Mouse (Mus musculus): Measurements from ENCODE around the gene Olfr599. TPM values are rescaled to one million over a fixed set of nuclear protein-coding genes. Genes with fewer than 3 reads are reported as not detected.
"Not testable (repeated sequence)": the region's sequence is repeated elsewhere in the genome, so short reads cannot be mapped to it uniquely, and the experiment has no call there.

The Olfr599 gene
- polyA plus RNA-seq (2012; rRNA removed): not detected in 2 replicates

- 86% methylated on average over 1 of the region's 1 CpGs for WGBS
- H3K27me3 ChIP-seq (ENCODE audit: control insufficient read depth, insufficient read depth, low read length): no peaks in the 10 kb centered on the region
- TF ChIP-seq CTCF (IDR thresholded peaks at IDR 0.05; ENCODE audit: extremely low read depth, insufficient read length, insufficient replicate concordance, low read depth, low read length) (no peak), POLR2A (IDR thresholded peaks at IDR 0.05; ENCODE audit: low read depth, low read length) (no peak)
Observed at GRCm38 (mm10) chr7:103335617-103336016, at the start of gene Olfr599. TSS of gene Olfr599 (plus strand) at chr7:103335917.

DNA sequence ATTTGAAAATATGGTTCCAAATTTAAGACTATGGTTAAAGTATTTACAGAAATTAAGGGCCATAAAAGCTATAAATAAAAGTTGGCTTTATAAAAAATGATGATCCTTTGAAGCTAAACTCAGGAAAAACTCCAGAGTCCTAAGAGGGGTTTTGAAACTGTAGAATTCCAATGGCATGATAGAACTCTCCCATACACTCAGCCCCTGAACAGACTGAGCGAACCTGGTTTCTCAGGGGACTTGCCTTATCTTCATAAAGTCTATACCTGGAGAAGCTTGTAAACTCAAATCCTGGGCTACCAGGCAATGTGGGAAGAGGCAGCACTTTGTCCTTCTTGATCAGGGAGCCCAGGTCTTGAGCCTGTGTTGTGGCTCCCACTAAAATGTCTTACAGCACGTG, 30.4 kb upstream of the Olfr599 start, which contains the start of gene Olfr596:
TSS of gene Olfr596 (plus strand) at position 301 of the 400 bp plus-strand sequence.
- 88% methylated on average over 2 of the region's 2 CpGs for WGBS
- not testable (repeated sequence) for H3K4me3 ChIP-seq (ENCODE audit: low read depth, low read length); H3K4me1 ChIP-seq (ENCODE audit: control insufficient read depth, insufficient read depth, insufficient read length, low read length); H3K27me3 ChIP-seq (ENCODE audit: control insufficient read depth, insufficient read depth, low read length); H3K36me3 ChIP-seq (ENCODE audit: control insufficient read depth, insufficient read depth, low read length); H3K27ac ChIP-seq (ENCODE audit: insufficient read depth, low read depth, low read length)

More at GRCm38 (mm10) chr7:103335617-103336016, at the start of gene Olfr599:
- Histone ChIP-seq H3K27ac (ENCODE audit: insufficient read depth, low read depth, low read length) (no peak within 1 kb of the TSS), H3K36me3 (ENCODE audit: control insufficient read depth, insufficient read depth, low read length) (no peaks in the 10 kb centered on the region), H3K4me1 (ENCODE audit: control insufficient read depth, insufficient read depth, insufficient read length, low read length) (no peaks in the 10 kb centered on the region), H3K4me3 (ENCODE audit: low read depth, low read length) (no peak within 1 kb of the TSS)

GRCm38 (mm10) chr7:103316015-103316414, 19.7 kb upstream of the Olfr599 start, which contains the start of gene Olfr597:
TSS of gene Olfr597 (plus strand) at chr7:103316315.
- H3K27ac ChIP-seq (ENCODE audit: insufficient read depth, low read depth, low read length); H3K27me3 ChIP-seq (ENCODE audit: control insufficient read depth, insufficient read depth, low read length); H3K4me1 ChIP-seq (ENCODE audit: control insufficient read depth, insufficient read depth, insufficient read length, low read length); H3K4me3 ChIP-seq (ENCODE audit: low read depth, low read length); H3K36me3 ChIP-seq (ENCODE audit: control insufficient read depth, insufficient read depth, low read length): not testable (repeated sequence)
- 78% methylated on average over 2 of the region's 2 CpGs for WGBS

- Histone ChIP-seq H3K4me3 (ENCODE audit: low read depth, low read length) (no peak within 1 kb of the TSS), H3K27ac (ENCODE audit: insufficient read depth, low read depth, low read length) (no peak within 1 kb of the TSS), H3K4me1 (ENCODE audit: control insufficient read depth, insufficient read depth, insufficient read length, low read length) (no peaks in the 10 kb centered on the region), H3K27me3 (ENCODE audit: control insufficient read depth, insufficient read depth, low read length) (no peaks in the 10 kb centered on the region), H3K36me3 (ENCODE audit: control insufficient read depth, insufficient read depth, low read length) (no peaks in the 10 kb centered on the region)
- TF ChIP-seq CTCF (IDR thresholded peaks at IDR 0.05; ENCODE audit: extremely low read depth, insufficient read length, insufficient replicate concordance, low read depth, low read length): no peak
- TF ChIP-seq POLR2A (IDR thresholded peaks at IDR 0.05; ENCODE audit: low read depth, low read length): no peak
Observed at GRCm38 (mm10) chr7:103323268-103323667, 12.4 kb upstream of the Olfr599 start, which contains the start of gene Olfr598. TSS of gene Olfr598 (plus strand) at chr7:103323568.

DNA sequence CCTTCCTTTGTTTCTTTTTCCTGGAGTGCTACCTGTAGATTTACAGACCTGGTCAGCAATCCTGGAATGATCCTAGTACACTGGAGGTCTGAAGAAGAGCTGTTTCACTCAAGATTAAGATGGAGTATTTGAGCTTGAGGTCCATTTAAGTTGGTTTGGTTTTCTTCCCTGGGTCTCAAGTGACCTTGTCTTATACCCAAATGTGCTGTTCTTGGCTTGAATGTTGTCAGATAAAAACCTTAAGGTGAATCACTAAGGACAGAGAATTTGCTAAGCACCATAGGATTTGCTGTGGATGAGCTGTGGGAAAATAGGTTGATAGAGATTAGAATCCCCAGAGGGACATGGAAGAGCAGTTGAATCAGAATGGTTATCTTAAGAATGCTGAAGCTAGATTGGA, 13.9 kb downstream of the Olfr599 start, which contains the start of gene Olfr600:
TSS of gene Olfr600 (minus strand) at position 101 of the 400 bp plus-strand sequence.
- TF ChIP-seq POLR2A (IDR thresholded peaks at IDR 0.05; ENCODE audit: low read depth, low read length) (no peak), CTCF (IDR thresholded peaks at IDR 0.05; ENCODE audit: extremely low read depth, insufficient read length, insufficient replicate concordance, low read depth, low read length) (no peak)
- H3K4me3 ChIP-seq (ENCODE audit: low read depth, low read length): no peak within 1 kb of the TSS
- H3K27me3 ChIP-seq (ENCODE audit: control insufficient read depth, insufficient read depth, low read length): no peaks in the 10 kb centered on the region
- H3K36me3 ChIP-seq (ENCODE audit: control insufficient read depth, insufficient read depth, low read length): no peaks in the 10 kb centered on the region
- no peak within 1 kb of the TSS for H3K27ac ChIP-seq (ENCODE audit: insufficient read depth, low read depth, low read length)
- H3K4me1 ChIP-seq (ENCODE audit: control insufficient read depth, insufficient read depth, insufficient read length, low read length): no peaks in the 10 kb centered on the region

GRCm38 (mm10) chr7:103362555-103362954, 26.8 kb downstream of the Olfr599 start, which contains the start of gene Olfr601:
TSS of gene Olfr601 (minus strand) at chr7:103362655.
- Histone ChIP-seq H3K27me3 (ENCODE audit: control insufficient read depth, insufficient read depth, low read length) (no peaks in the 10 kb centered on the region), H3K27ac (ENCODE audit: insufficient read depth, low read depth, low read length) (no peak within 1 kb of the TSS), H3K36me3 (ENCODE audit: control insufficient read depth, insufficient read depth, low read length) (no peaks in the 10 kb centered on the region), H3K4me1 (ENCODE audit: control insufficient read depth, insufficient read depth, insufficient read length, low read length) (no peaks in the 10 kb centered on the region), H3K4me3 (ENCODE audit: low read depth, low read length) (no peak within 1 kb of the TSS)
- 92% methylated on average over 1 of the region's 1 CpGs for WGBS
- TF ChIP-seq CTCF (IDR thresholded peaks at IDR 0.05; ENCODE audit: extremely low read depth, insufficient read length, insufficient replicate concordance, low read depth, low read length): no peak
- TF ChIP-seq POLR2A (IDR thresholded peaks at IDR 0.05; ENCODE audit: low read depth, low read length): no peak

DNA sequence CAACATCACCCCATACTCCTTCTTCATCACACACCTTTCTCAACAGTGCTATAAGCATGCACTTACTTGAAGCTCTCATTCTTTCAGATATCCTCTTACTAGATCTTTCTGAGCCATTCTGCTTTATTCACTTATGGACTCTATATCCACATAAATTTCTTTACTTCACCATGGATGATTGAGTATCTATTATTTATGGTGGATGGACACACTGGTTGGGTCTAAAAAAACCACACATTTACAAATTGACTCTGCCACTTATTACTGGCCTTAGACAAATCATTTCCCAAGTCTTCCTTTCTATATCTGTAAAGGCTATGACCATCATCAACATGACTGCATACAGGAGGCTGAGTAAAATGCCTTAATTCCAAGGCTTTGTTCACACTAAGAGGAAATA, 50.4 kb downstream of the Olfr599 start, which contains the start of gene Olfr603:
TSS of gene Olfr603 (minus strand) at position 101 of the 400 bp plus-strand sequence.
- Histone ChIP-seq H3K36me3 (ENCODE audit: control insufficient read depth, insufficient read depth, low read length) (no peaks in the 10 kb centered on the region), H3K27me3 (ENCODE audit: control insufficient read depth, insufficient read depth, low read length) (no peaks in the 10 kb centered on the region), H3K4me3 (ENCODE audit: low read depth, low read length) (no peak within 1 kb of the TSS), H3K4me1 (ENCODE audit: control insufficient read depth, insufficient read depth, insufficient read length, low read length) (no peaks in the 10 kb centered on the region), H3K27ac (ENCODE audit: insufficient read depth, low read depth, low read length) (no peak within 1 kb of the TSS)
- no peak for TF ChIP-seq POLR2A (IDR thresholded peaks at IDR 0.05; ENCODE audit: low read depth, low read length)
- no peak for TF ChIP-seq CTCF (IDR thresholded peaks at IDR 0.05; ENCODE audit: extremely low read depth, insufficient read length, insufficient replicate concordance, low read depth, low read length)

Other genes with a start within 250 kb of the Olfr599 start
- not detected in 2 replicates for gene Olfr585, start 238.2 kb upstream of the Olfr599 start, polyA plus RNA-seq (2012; rRNA removed)
- gene Olfr586, start 210.3 kb upstream of the Olfr599 start, polyA plus RNA-seq (2012; rRNA removed): not detected in 2 replicates
- gene Olfr588-ps1, start 195.0 kb upstream of the Olfr599 start, polyA plus RNA-seq (2012; rRNA removed): not detected in 2 replicates
- gene Olfr589, start 179.6 kb upstream of the Olfr599 start, polyA plus RNA-seq (2012; rRNA removed): not detected in 2 replicates
- not detected in 2 replicates for gene Olfr591, start 157.6 kb upstream of the Olfr599 start, polyA plus RNA-seq (2012; rRNA removed)
- gene Olfr592, start 151.1 kb upstream of the Olfr599 start, polyA plus RNA-seq (2012; rRNA removed): not detected in 2 replicates
- not detected in 2 replicates for gene Olfr593, start 124.1 kb upstream of the Olfr599 start, polyA plus RNA-seq (2012; rRNA removed)
- gene Olfr594, start 118.9 kb upstream of the Olfr599 start, polyA plus RNA-seq (2012; rRNA removed): not detected in 2 replicates
- gene Usp17ld, start 83.4 kb upstream of the Olfr599 start, polyA plus RNA-seq (2012; rRNA removed): not detected in 2 replicates
- not detected in 2 replicates for gene Olfr596, start 30.3 kb upstream of the Olfr599 start, polyA plus RNA-seq (2012; rRNA removed)
- gene Olfr597, start 19.6 kb upstream of the Olfr599 start, polyA plus RNA-seq (2012; rRNA removed): not detected in 2 replicates
- gene Olfr598, start 12.3 kb upstream of the Olfr599 start, polyA plus RNA-seq (2012; rRNA removed): not detected in 2 replicates
- gene Olfr600, start 13.8 kb downstream of the Olfr599 start, polyA plus RNA-seq (2012; rRNA removed): not detected in 2 replicates
- gene Olfr601, start 26.7 kb downstream of the Olfr599 start, polyA plus RNA-seq (2012; rRNA removed): not detected in 2 replicates
- not detected in 2 replicates for gene Olfr603, start 50.3 kb downstream of the Olfr599 start, polyA plus RNA-seq (2012; rRNA removed)
- not detected in 2 replicates for gene Usp17lc, start 79.2 kb downstream of the Olfr599 start, polyA plus RNA-seq (2012; rRNA removed)
- gene Olfr605, start 109.5 kb downstream of the Olfr599 start, polyA plus RNA-seq (2012; rRNA removed): not detected in 2 replicates
- not detected in 2 replicates for gene Olfr606, start 113.1 kb downstream of the Olfr599 start, polyA plus RNA-seq (2012; rRNA removed)
- gene Olfr607, start 128.2 kb downstream of the Olfr599 start, polyA plus RNA-seq (2012; rRNA removed): not detected in 2 replicates
- gene Olfr608, start 134.0 kb downstream of the Olfr599 start, polyA plus RNA-seq (2012; rRNA removed): not detected in 2 replicates
- gene Olfr609, start 162.1 kb downstream of the Olfr599 start, polyA plus RNA-seq (2012; rRNA removed): not detected in 2 replicates
- not detected in 2 replicates for gene Olfr610, start 176.2 kb downstream of the Olfr599 start, polyA plus RNA-seq (2012; rRNA removed)
- not detected in 2 replicates for gene Olfr611, start 184.9 kb downstream of the Olfr599 start, polyA plus RNA-seq (2012; rRNA removed)
- gene Olfr612, start 206.8 kb downstream of the Olfr599 start, polyA plus RNA-seq (2012; rRNA removed): not detected in 2 replicates
- not detected in 2 replicates for gene Olfr613, start 212.2 kb downstream of the Olfr599 start, polyA plus RNA-seq (2012; rRNA removed)
- gene Olfr615, start 220.2 kb downstream of the Olfr599 start, polyA plus RNA-seq (2012; rRNA removed): not detected in 2 replicates
- gene Olfr616, start 233.2 kb downstream of the Olfr599 start, polyA plus RNA-seq (2012; rRNA removed): not detected in 2 replicates
- gene Olfr617, start 237.1 kb downstream of the Olfr599 start, polyA plus RNA-seq (2012; rRNA removed): not detected in 2 replicates

Data from small intestine, adult 2 months (tissue).